Comparison of ENCODE assay signal across 7 mouse cellular contexts in genomic region chr10:128059207-128059981, GRCm38 (mm10). TPM values are rescaled to one million over a fixed set of nuclear protein-coding genes. Genes with fewer than 3 reads are reported as not detected.
DNase-seq lines count a peak whose midpoint lies in the region; ATAC-seq lines count a peak whose summit lies in the region.

No protein-coding gene starts in this region.

- H3K36me3 ChIP-seq in limb, embryonic 10.5 days, result peaks cover 38% of the 10 kb centered on the region

- no peaks in the 10 kb centered on the region for H3K9me3 ChIP-seq in limb, embryonic 10.5 days (replicated peaks)

- ATAC-seq in inflammation-experienced regulatory T-cells, adult 6 months, result peak; percentile 68

- peak; percentile 79 for DNase-seq in NIH3T3 (ENCODE audit: low read depth)
- DNase-seq in cerebellum, postnatal 36 days, result peak; percentile 43 to 49
- peak; percentile 27 to 30 for DNase-seq in gastrocnemius, adult 8-10 months (ENCODE audit: low spot score in 2 of 2)
- DNase-seq in limb, embryonic 10.5 days (ENCODE audit: low spot score), result peak; percentile 70
- peak; percentile 66 for DNase-seq in mesoderm, embryonic 11.5 days (ENCODE audit: low read depth, low spot score)
- DNase-seq in spleen, adult 12 weeks (ENCODE audit: low spot score), result peak; percentile 56

- under 1% methylated on average over 60 of the region's 62 CpGs for WGBS in limb, embryonic 10.5 days

- H3K4me1 ChIP-seq in limb, embryonic 10.5 days, result peaks cover 28% of the 10 kb centered on the region

- peak overlapping the region; percentile 99 for H3K27ac ChIP-seq in limb, embryonic 10.5 days

- no peaks in the 10 kb centered on the region for H3K27me3 ChIP-seq in limb, embryonic 10.5 days (ENCODE audit: low read depth, poor library complexity, severe bottlenecking)

- H3K4me3 ChIP-seq in limb, embryonic 10.5 days, result peak overlapping the region; percentile 94

RNA-seq across cellular contexts. Expression of gene Ptges3, which starts 0.6 kb away (rescaled TPM):
- 10 to 100 TPM; 70.5 to 81.9 (median 74.5) TPM for total RNA-seq in gastrocnemius, adult 8-10 months (2022)
- 100 to 1,000 TPM; 186 to 360 (median 347) TPM for polyA plus RNA-seq in inflammation-experienced regulatory T-cells, adult 6 months (2017; shearing (Covaris generic))
- 668 and 708 TPM in 2 replicates for polyA plus RNA-seq in limb, embryonic 10.5 days (2016; fragmentation: Nextera tagmentation; extraction: Ambion mirVana)

RNA-seq across cellular contexts. Expression of gene Atp5b, which starts 23.7 kb away (rescaled TPM):
- total RNA-seq in gastrocnemius, adult 8-10 months (2022), result 1,000 to 10,000 TPM; 3,262 to 3,916 (median 3,403) TPM
- polyA plus RNA-seq in inflammation-experienced regulatory T-cells, adult 6 months (2017; shearing (Covaris generic)), result 100 to 1,000 TPM; 459 to 529 (median 464) TPM
- 2,336 and 2,543 TPM in 2 replicates for polyA plus RNA-seq in limb, embryonic 10.5 days (2016; fragmentation: Nextera tagmentation; extraction: Ambion mirVana)

RNA-seq across cellular contexts. Expression of gene Naca, which starts 24.0 kb away (rescaled TPM):
- 100 to 1,000 TPM; 367 to 418 (median 380) TPM for total RNA-seq in gastrocnemius, adult 8-10 months (2022)
- 1,000 to 10,000 TPM in 2 of 3 experiments, 100 to 1,000 TPM in 1; 923 to 1,212 (median 1,047) TPM for polyA plus RNA-seq in inflammation-experienced regulatory T-cells, adult 6 months (2017; shearing (Covaris generic))
- 898 and 1,037 TPM in 2 replicates for polyA plus RNA-seq in limb, embryonic 10.5 days (2016; fragmentation: Nextera tagmentation; extraction: Ambion mirVana)

RNA-seq across cellular contexts. Expression of gene Baz2a, which starts 32.0 kb away (rescaled TPM):
- 10 to 100 TPM; 11.3 to 13.9 (median 12.6) TPM for total RNA-seq in gastrocnemius, adult 8-10 months (2022)
- 10 to 100 TPM; 37.9 to 63.7 (median 44.3) TPM for polyA plus RNA-seq in inflammation-experienced regulatory T-cells, adult 6 months (2017; shearing (Covaris generic))
- polyA plus RNA-seq in limb, embryonic 10.5 days (2016; fragmentation: Nextera tagmentation; extraction: Ambion mirVana), result 12.3 and 14.4 TPM in 2 replicates

RNA-seq across cellular contexts. Expression of gene Prim1, which starts 44.4 kb away (rescaled TPM):
- total RNA-seq in gastrocnemius, adult 8-10 months (2022), result 1 to 10 TPM in 1 of 4 experiments, under 1 TPM in 3; 0.40 to 1.0 (median 0.45) TPM
- 10 to 100 TPM; 18.1 to 73.7 (median 18.2) TPM for polyA plus RNA-seq in inflammation-experienced regulatory T-cells, adult 6 months (2017; shearing (Covaris generic))
- polyA plus RNA-seq in limb, embryonic 10.5 days (2016; fragmentation: Nextera tagmentation; extraction: Ambion mirVana), result 99.0 and 109 TPM in 2 replicates

Comparison
In these comparisons a context has a peak if more than half of its experiments do, and no peak if none do; other contexts are left out.
1. Peak in every context shown above with its lines: DNase-seq, ATAC-seq, H3K4me3 ChIP-seq and H3K27ac ChIP-seq.
2. DNase-seq: peak in every context shown above with its lines; median percentile 79 in NIH3T3; 70 in limb, embryonic 10.5 days; 66 in mesoderm, embryonic 11.5 days; 56 in spleen, adult 12 weeks; 46 in cerebellum, postnatal 36 days; 28 in gastrocnemius, adult 8-10 months.